Mouse (Mus musculus) layer of hippocampus, adult 9-11 months (tissue): ENCODE measurements at regions not wholly inside any gene's neighbourhood (a gene's known extent, or its start where the extent isn't known, plus 50 kb on each side); places are given as distances from the start of the nearest gene placed in this dataset.

Source experiments
- DNase-seq: peaks from one replicate; pipeline ENCODE4 v3.0.0; 2022

GRCm38 (mm10) chr8:41648276-41648675, 231.4 kb upstream of the Frg1 start:
- no peak for DNase-seq

- DNase-seq: no peak
These were observed 227.8 kb upstream of the Frg1 start for GRCm38 (mm10) chr8:41644626-41645025.

- DNase-seq: no peak
These were observed 207.0 kb upstream of the Frg1 start for GRCm38 (mm10) chr8:41623841-41624240.

- peak; percentile 6 for DNase-seq
These were observed 183.4 kb upstream of the Frg1 start for GRCm38 (mm10) chr8:41600255-41600654.

- no peak for DNase-seq
These were observed 177.6 kb upstream of the Frg1 start for GRCm38 (mm10) chr8:41594446-41594845.

GRCm38 (mm10) chr8:41593666-41594042, 176.8 kb upstream of the Frg1 start:
- DNase-seq: no peak

- no peak for DNase-seq
These were observed 176.1 kb upstream of the Frg1 start for GRCm38 (mm10) chr8:41592741-41593665.

- no peak for DNase-seq
These were observed 175.3 kb upstream of the Frg1 start for GRCm38 (mm10) chr8:41592174-41592573.

- DNase-seq: no peak
These were observed 171.3 kb upstream of the Frg1 start for GRCm38 (mm10) chr8:41588157-41588556.

GRCm38 (mm10) chr8:41573027-41573885, 156.4 kb upstream of the Frg1 start:
- peak; percentile 58 for DNase-seq

GRCm38 (mm10) chr8:41570566-41570965, 153.7 kb upstream of the Frg1 start:
- no peak for DNase-seq

GRCm38 (mm10) chr8:41561995-41562394, 145.1 kb upstream of the Frg1 start:
- no peak for DNase-seq

- peak; percentile 55 for DNase-seq
These were observed 139.9 kb upstream of the Frg1 start for GRCm38 (mm10) chr8:41556819-41557218.

- no peak for DNase-seq
These were observed 136.1 kb upstream of the Frg1 start for GRCm38 (mm10) chr8:41552747-41553534.

- DNase-seq: no peak
These were observed 135.1 kb upstream of the Frg1 start for GRCm38 (mm10) chr8:41551925-41552414.

- peak; percentile 67 for DNase-seq
These were observed 133.2 kb upstream of the Frg1 start for GRCm38 (mm10) chr8:41550095-41550420.

- DNase-seq: no peak
These were observed 132.6 kb upstream of the Frg1 start for GRCm38 (mm10) chr8:41549220-41550094.

GRCm38 (mm10) chr8:41547730-41548368, 131.0 kb upstream of the Frg1 start:
- DNase-seq: no peak

- DNase-seq: no peak
These were observed 115.3 kb upstream of the Frg1 start for GRCm38 (mm10) chr8:41532212-41532611.

- no peak for DNase-seq
These were observed 112.7 kb upstream of the Frg1 start for GRCm38 (mm10) chr8:41529581-41529980.

- DNase-seq: no peak
These were observed 109.4 kb upstream of the Frg1 start for GRCm38 (mm10) chr8:41526283-41526682.
